Mouse (Mus musculus): ENCODE measurements around the gene Phyhipl.

GRCm38 (mm10) chr10:70598516-70599125 is 57.1 kb downstream of the Phyhipl start:
- no peak for TF ChIP-seq CTCF (IDR thresholded peaks at IDR 0.05; ENCODE audit: low read depth)
- no peak for TF ChIP-seq EP300 (IDR thresholded peaks at IDR 0.05; ENCODE audit: low read depth)
